Mouse (Mus musculus): ENCODE measurements around the gene Fam186b.

DNA sequence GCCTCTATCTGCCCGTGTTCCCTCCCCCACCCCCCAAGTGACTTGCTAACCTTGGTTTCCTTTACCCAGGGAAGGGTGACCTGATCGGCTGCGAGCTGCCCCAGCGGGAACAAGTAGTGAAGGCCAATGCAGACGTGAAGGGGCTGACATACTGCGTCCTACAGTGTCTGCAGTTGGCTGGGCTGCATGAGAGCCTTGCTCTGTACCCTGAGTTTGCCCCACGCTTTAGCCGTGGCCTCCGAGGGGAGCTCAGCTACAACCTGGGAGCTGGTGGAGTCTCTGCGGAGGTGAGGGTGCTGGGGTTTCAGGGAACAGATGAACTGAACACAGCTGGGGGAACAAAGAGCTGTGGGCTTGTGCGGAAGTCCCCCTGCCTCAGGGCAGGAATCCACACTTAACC lies 57.7 kb downstream of the Fam186b start:
- TF ChIP-seq EP300 (IDR thresholded peaks at IDR 0.05; ENCODE audit: insufficient read depth, low read depth, low read length) (no peak), POLR2A (IDR thresholded peaks at IDR 0.05; ENCODE audit: insufficient read depth, low read length) (no peak), CTCF (IDR thresholded peaks at IDR 0.05; ENCODE audit: low read depth, low read length) (no peak)

All from ES-Bruce4 (cell line).